Mouse (Mus musculus) lung, embryonic 14.5 days (tissue): ENCODE data around the gene Pias3. TPM values are rescaled to one million over a fixed set of nuclear protein-coding genes. Genes with fewer than 3 reads are reported as not detected.
"Not testable (repeated sequence)": the region's sequence is repeated elsewhere in the genome, so short reads cannot be mapped to it uniquely, and the experiment has no call there.

Source experiments
- ATAC-seq: fragments of 200-750 bp; cut with Nextera tagmentation; 2 replicates; pipeline ENCODE4 v1.8.0; 2017; ENCODE audit warnings: mild to moderate bottlenecking, moderate TSS enrichment, moderate library complexity; ENCODE audit not compliant: insufficient read depth
- DNase-seq: peaks from one replicate; pipeline ENCODE4 v3.0.0-alpha.2; 2015
- H3K27ac ChIP-seq: fragments of 300-500 bp; sonication (generic); 2 replicates; pipeline ENCODE4 v1.5.1; 2014; ENCODE audit warnings: low read depth, mild to moderate bottlenecking, moderate library complexity
- H3K27me3 ChIP-seq: fragments of 300-500 bp; sonication (generic); 2 replicates; pipeline ENCODE4 v1.6.1; 2014; ENCODE audit warnings: low read length, control low read depth; ENCODE audit not compliant: insufficient read depth
- H3K36me3 ChIP-seq: fragments of 300-500 bp; sonication (generic); 2 replicates; pipeline ENCODE4 v1.6.1; 2014; ENCODE audit warnings: control low read depth; ENCODE audit not compliant: insufficient read depth
- H3K4me1 ChIP-seq: fragments of 300-500 bp; sonication (generic); 2 replicates; pipeline ENCODE4 v1.6.1; 2014; ENCODE audit warnings: antibody characterized with exemption, control low read depth; ENCODE audit not compliant: insufficient read depth
- H3K4me2 ChIP-seq: fragments of 300-500 bp; sonication (generic); 2 replicates; pipeline ENCODE4 v1.6.1; 2014; ENCODE audit warnings: mild to moderate bottlenecking
- H3K4me3 ChIP-seq: fragments of 300-500 bp; sonication (generic); 2 replicates; pipeline ENCODE4 v1.5.1; 2014; ENCODE audit warnings: low read depth, low read length
- H3K9ac ChIP-seq: fragments of 300-500 bp; sonication (generic); 2 replicates; pipeline ENCODE4 v1.6.1; 2014
- H3K9me3 ChIP-seq: fragments of 300-500 bp; sonication (generic); 2 replicates; pipeline ENCODE4 v1.6.1; 2016; ENCODE audit warnings: low read depth, low read length, control low read depth
- CTCF ChIP-seq: IDR thresholded peaks from 2 replicates; pipeline ENCODE4 v1.5.1; 2016; ENCODE audit warnings: antibody characterized with exemption, low read depth
- WGBS: fragments of 180-500 bp; shearing (Covaris S2); extraction: QIAGEN DNeasy Blood & Tissue Kit; methylation state at CpG from one replicate; pipeline ENCODE4 v1.1.7; 2014; 5-methylcytosine and 5-hydroxymethylcytosine counted together
- polyA plus RNA-seq: library from polyadenylated mRNA; unstranded; fragments of >200 nt; fragmentation: Nextera tagmentation; extraction: Ambion mirVana; gene quantifications from 2 replicates; pipeline ENCODE4 v1.2.1, GENCODE M21; 2014

Pias3 gene
- polyA plus RNA-seq, 1 experiment from 2014 or later: 49.1 TPM

DNA sequence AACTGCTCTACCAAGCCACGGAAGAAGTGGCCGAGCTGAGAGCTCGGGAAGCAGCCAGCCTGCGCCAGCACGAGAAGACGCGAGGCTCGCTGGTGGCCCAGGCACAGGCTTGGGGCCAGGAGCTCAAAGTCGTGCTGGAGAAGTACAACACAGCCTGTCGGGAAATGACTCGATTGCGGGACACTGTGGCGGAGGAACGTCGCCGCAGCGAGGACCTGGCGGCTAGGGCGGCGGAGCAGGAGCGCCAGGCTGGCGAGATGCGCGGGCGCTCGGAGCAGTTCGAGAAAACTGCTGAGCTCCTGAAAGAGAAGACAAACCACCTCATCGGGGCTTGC lies 11.4 kb upstream of the Pias3 start:
- H3K9ac ChIP-seq: peak overlapping the region; percentile 17; the same call in 1 of the 2 replicates
- no peaks in the 10 kb centered on the region for H3K9me3 ChIP-seq
- TF ChIP-seq CTCF: no peak
- DNase-seq (peak; percentile 47), ATAC-seq (no peak)
- no peaks in the 10 kb centered on the region for H3K4me1 ChIP-seq
- no peak overlapping the region for H3K27ac ChIP-seq
- H3K27me3 ChIP-seq: peaks cover 14% of the 10 kb centered on the region
- H3K36me3 ChIP-seq: no peaks in the 10 kb centered on the region
- 12% methylated on average over 28 of the region's 28 CpGs for WGBS
- H3K4me3 ChIP-seq: peak overlapping the region; percentile 24
- peak overlapping the region; percentile 56 for H3K4me2 ChIP-seq

GRCm38 (mm10) chr3:96686057-96686456 lies 10.1 kb upstream of the Pias3 start:
- not testable (repeated sequence) for H3K9me3 ChIP-seq, H3K9ac ChIP-seq, H3K4me1 ChIP-seq, H3K27ac ChIP-seq, H3K27me3 ChIP-seq, DNase-seq, H3K36me3 ChIP-seq, ATAC-seq, H3K4me3 ChIP-seq, H3K4me2 ChIP-seq
- WGBS: 88% methylated on average over 5 of the region's 5 CpGs

DNA sequence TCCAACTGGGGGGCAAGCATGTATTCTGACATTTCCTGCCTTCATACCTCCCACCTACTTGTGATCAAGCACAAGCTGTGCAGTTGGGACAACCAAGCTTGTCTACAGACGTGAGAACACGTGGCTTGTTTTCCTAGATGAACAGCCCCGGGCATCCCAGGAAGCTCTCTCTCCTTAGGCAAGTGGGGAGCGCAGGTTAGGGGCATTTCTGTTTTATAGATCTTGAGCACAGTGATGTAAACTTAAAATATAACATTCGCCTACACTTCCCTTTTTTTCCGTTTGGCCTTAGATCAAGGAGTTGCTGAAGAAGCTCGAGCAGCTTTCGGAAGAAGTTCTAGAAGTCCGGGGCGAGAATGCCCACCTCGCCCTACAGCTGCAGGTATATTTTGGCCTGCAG lies 7.3 kb upstream of the Pias3 start:
- no peak overlapping the region for H3K4me2 ChIP-seq
- no peak overlapping the region for H3K27ac ChIP-seq
- no peak for TF ChIP-seq CTCF
- ATAC-seq: no peak
- no peaks in the 10 kb centered on the region for H3K9me3 ChIP-seq
- H3K36me3 ChIP-seq: no peaks in the 10 kb centered on the region
- H3K4me1 ChIP-seq: no peaks in the 10 kb centered on the region
- no peak overlapping the region for H3K4me3 ChIP-seq
- H3K9ac ChIP-seq: no peak overlapping the region
- no peak for DNase-seq
- H3K27me3 ChIP-seq: peaks cover 5% of the 10 kb centered on the region; the same call in 1 of the 2 replicates
- WGBS: 75% methylated on average over 11 of the region's 11 CpGs

DNA sequence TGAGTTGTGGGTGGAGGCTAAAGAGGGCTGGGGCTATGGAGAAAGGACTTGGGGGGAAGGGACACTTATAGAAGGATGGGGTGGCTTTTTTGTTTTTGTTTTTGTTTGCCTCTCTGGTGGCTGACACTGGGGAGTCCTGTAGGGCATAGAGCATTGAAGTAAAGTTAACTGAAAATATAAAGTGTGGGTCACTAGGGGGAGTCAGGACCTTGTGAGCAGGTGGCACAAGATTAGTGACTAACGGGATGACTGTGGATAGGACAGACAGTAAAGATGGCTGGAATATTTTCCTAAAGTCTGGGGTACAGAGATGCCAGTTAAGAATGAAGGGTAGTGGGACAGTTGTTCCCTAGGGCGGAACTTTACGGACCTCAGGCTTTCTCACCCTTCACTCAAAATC lies 5.9 kb upstream of the Pias3 start:
- Histone ChIP-seq H3K4me3 (no peak overlapping the region), H3K9me3 (no peaks in the 10 kb centered on the region), H3K36me3 (no peaks in the 10 kb centered on the region), H3K4me2 (no peak overlapping the region), H3K27ac (no peak overlapping the region), H3K4me1 (no peaks in the 10 kb centered on the region), H3K9ac (no peak overlapping the region), H3K27me3 (no peaks in the 10 kb centered on the region; the same call in 1 of the 2 replicates)
- no peak for ATAC-seq
- WGBS: 47% methylated on average over 3 of the region's 3 CpGs
- DNase-seq: no peak
- peak; percentile 24 for TF ChIP-seq CTCF

DNA sequence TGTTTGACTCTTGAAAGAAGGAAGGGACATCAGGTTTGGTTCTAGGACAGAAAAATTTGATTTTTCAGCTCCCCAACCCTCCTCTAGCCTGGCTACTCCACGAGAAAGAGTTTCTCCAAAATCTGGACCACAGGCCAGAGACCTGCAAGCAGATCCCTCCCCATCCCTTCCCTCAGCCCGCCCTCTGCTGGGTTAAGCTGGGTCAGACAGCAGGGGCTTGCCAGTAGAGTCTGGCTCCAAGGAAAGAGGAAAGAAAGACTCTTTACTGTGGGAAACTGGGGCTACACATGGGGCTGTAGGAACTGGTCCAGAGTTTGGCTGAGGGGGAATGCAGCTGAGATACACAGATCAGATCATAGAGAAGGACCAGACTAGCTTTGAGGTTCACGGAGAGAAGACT lies 3.7 kb upstream of the Pias3 start:
- Histone ChIP-seq H3K4me3 (no peak overlapping the region), H3K4me2 (no peak overlapping the region), H3K9ac (no peak overlapping the region), H3K4me1 (peaks cover 4% of the 10 kb centered on the region; the same call in 1 of the 2 replicates), H3K27ac (no peak overlapping the region), H3K36me3 (no peaks in the 10 kb centered on the region), H3K27me3 (0 out of 2 replicates have a peak, but pooled peaks cover 3% of the 10 kb centered on the region), H3K9me3 (no peaks in the 10 kb centered on the region)
- ATAC-seq (no peak), DNase-seq (peak; percentile 64)
- 9% methylated on average over 3 of the region's 3 CpGs for WGBS
- peak; percentile 58 for TF ChIP-seq CTCF

GRCm38 (mm10) chr3:96693579-96693978 lies 2.6 kb upstream of the Pias3 start:
- H3K36me3 ChIP-seq: no peaks in the 10 kb centered on the region
- H3K4me3 ChIP-seq: no peak overlapping the region
- no peak for TF ChIP-seq CTCF
- no peak overlapping the region for H3K4me2 ChIP-seq
- no peak overlapping the region for H3K27ac ChIP-seq
- H3K4me1 ChIP-seq: peaks cover 10% of the 10 kb centered on the region; the same call in 1 of the 2 replicates
- H3K9ac ChIP-seq: no peak overlapping the region
- DNase-seq: no peak
- 76% methylated on average over 1 of the region's 1 CpGs for WGBS
- no peaks in the 10 kb centered on the region for H3K9me3 ChIP-seq
- ATAC-seq: no peak
- 0 out of 2 replicates have a peak, but pooled peaks cover 3% of the 10 kb centered on the region for H3K27me3 ChIP-seq

DNA sequence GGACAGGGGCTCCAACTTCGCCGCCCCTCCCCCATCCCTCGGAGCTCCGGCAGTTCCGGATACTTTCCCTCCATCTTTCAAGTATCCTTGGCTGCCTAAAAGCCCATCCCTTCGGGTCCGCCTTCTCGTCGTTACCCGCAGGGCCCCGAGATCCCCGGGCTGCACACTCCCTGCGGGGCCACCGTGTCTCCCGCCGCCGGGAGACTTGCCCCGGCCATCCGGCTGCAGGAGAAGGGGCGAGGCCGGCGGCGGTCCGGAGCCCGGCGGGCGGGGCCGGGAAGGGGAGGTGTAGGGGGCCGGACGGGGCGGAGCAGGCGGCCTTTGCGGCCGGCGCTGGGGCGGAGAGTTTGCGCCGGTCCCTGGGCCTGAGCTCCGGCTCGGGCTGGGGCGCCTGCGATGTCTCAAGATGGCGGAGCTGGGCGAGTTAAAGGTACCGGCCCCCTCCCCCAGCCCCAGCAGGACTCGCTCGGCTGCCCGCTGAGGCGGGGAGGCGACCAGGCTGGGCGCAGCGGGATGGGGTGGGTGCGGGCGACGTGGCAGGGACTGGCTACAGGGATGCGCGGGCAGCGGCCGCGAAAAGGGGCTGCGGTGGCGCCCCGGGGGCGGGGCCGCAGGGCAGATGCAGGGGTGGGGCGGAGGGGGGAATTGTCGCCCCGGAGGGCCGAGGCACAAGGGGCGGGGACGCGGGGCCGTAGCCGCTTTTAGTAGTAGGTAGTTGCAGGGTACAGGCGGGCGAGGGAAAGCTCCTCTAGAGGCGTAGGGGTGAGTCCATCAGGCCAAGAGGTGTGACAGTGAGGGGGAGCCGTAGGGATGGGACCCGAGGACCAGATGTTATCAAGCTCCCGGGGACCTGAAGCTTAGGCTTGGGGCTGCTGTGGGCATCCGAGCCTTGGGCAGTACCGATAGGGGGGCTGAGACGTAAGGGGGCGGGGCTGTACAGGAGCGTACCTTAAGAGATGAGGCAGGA lies 865 bp downstream of the Pias3 start:
- peak overlapping the region; percentile 77 for H3K9ac ChIP-seq
- peak; percentile 94 for ATAC-seq
- peaks cover 10% of the 10 kb centered on the region; the same call in 1 of the 2 replicates for H3K4me1 ChIP-seq
- 1% methylated on average over 84 of the region's 85 CpGs for WGBS
- 0 out of 2 replicates have a peak, but pooled peaks cover 3% of the 10 kb centered on the region for H3K27me3 ChIP-seq
- H3K36me3 ChIP-seq: peaks cover 25% of the 10 kb centered on the region
- peak overlapping the region; percentile 81 for H3K4me2 ChIP-seq
- peak overlapping the region; percentile 81 for H3K4me3 ChIP-seq
- H3K9me3 ChIP-seq: no peaks in the 10 kb centered on the region
- peak overlapping the region; percentile 90 for H3K27ac ChIP-seq
- peak; percentile 95 for DNase-seq
- TF ChIP-seq CTCF: 0 out of 2 replicates have a peak, but pooled peaks have one; percentile 3
